Mouse (Mus musculus): ENCODE data around the gene Irs1. TPM values are rescaled to one million over a fixed set of nuclear protein-coding genes. Genes with fewer than 3 reads are reported as not detected.

Gene Irs1
- not detected in 2 replicates for total RNA-seq (2012; rRNA removed)
- total RNA-seq (2014; rRNA removed) = not detected in 2 replicates
- polyA plus RNA-seq (2012; ENCODE audit: insufficient read length, low read depth) = not detected in 2 replicates

DNA sequence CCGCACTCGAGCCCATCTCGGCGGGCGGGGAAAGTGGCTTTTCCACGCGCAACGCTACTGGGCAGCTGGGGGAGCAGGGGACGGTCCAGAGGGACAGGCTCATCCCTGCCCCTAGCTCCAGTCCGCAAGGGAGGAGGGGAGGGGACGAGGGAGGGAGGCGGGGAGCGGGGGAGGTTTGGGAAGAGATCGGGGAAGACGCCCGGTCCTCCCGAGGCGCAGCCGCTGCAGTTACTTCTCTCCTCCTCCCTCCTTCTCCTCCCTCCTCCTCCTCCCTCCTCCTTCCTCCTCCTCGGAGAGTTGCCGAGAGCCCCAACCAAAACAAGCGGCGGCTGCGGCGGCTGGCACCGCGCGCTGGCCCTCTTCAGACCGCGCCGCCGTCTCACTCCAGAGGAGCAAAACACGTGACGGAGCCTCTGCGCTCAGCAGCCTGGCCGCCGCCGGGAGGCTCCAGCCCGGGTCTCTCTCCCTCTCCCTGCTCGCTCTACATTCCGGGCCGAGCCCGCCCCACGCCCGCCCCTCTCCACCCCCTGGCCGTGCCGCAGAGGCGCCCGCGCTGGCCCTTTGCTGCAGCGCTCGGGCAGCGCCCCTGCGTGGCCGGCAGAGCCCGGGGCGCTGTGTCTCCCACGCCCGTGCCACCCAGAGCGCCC, at the start of gene Irs1:
TSS of gene Irs1 (minus strand) at position 266 of the 647 bp plus-strand sequence.
- no peak for DNase-seq (ENCODE audit: extremely low read depth)
- dilution Hi-C loops (cut with MboI; ENCODE audit: extremely low pct_ligation_motif_present, extremely low pct_unique_long_range_greater_than_20kb, low sequenced_read_pairs) (no loop called here), in situ Hi-C loops (cut with MboI; ENCODE audit: low pct_ligation_motif_present, low pct_unique_long_range_greater_than_20kb, low sequenced_read_pairs) (loop anchor here (25.0 kb wide), 1 partner anchor 979 kb away; no protein-coding TSS in a partner anchor)
- Histone ChIP-seq H3K27ac (ENCODE audit: insufficient read depth, low read depth) (no peak within 1 kb of the TSS), H3K27me3 (replicated peaks) (no peaks in the 10 kb centered on the region), H3K36me3 (replicated peaks in 1 of 2; ENCODE audit: control insufficient read depth in 1 of 2, insufficient read depth in 1 of 2, low read length in 1 of 2) (no peaks in the 10 kb centered on the region), H3K9ac (ENCODE audit: insufficient read depth, low read depth) (no peak within 1 kb of the TSS), H3K4me1 (ENCODE audit: control insufficient read depth in 1 of 2, insufficient read depth in 2 of 2) (no peaks in the 10 kb centered on the region), H3K79me2 (replicated peaks; ENCODE audit: control insufficient read depth, extremely low read depth, insufficient read depth, poor library complexity, severe bottlenecking) (no peaks in the 10 kb centered on the region), H3K4me2 (ENCODE audit: insufficient read depth, low read depth, poor library complexity, severe bottlenecking) (no peak within 1 kb of the TSS), H3K4me3 (replicated peaks in 1 of 3; ENCODE audit: low read depth in 2 of 3, low read length in 2 of 3, poor library complexity in 1 of 3) (no peak within 1 kb of the TSS), H3K9me3 (replicated peaks; ENCODE audit: low read length) (peaks cover 18% of the 10 kb centered on the region)
- TF ChIP-seq RAD21 (IDR thresholded peaks at IDR 0.05; ENCODE audit: low read depth, low read length) = no peak
- TF ChIP-seq ETS1 (conservative IDR thresholded peaks at IDR 0.05; ENCODE audit: low read depth, low read length) = no peak
- no peak for TF ChIP-seq CHD1 (IDR thresholded peaks at IDR 0.05; ENCODE audit: low read depth, low read length)
- no peak for TF ChIP-seq USF1 (IDR thresholded peaks at IDR 0.05; ENCODE audit: low read depth, low read length)
- no peak for TF ChIP-seq TBP (conservative IDR thresholded peaks at IDR 0.05; ENCODE audit: low read depth, low read length)
- TF ChIP-seq RCOR1 (conservative IDR thresholded peaks at IDR 0.05; ENCODE audit: low read depth, low read length) = no peak
- TF ChIP-seq E2F4 (IDR thresholded peaks at IDR 0.05; ENCODE audit: insufficient replicate concordance, low read depth, low read length) = no peak
- TF ChIP-seq ELF1 (IDR thresholded peaks at IDR 0.05; ENCODE audit: low read depth, low read length) = no peak
- no peak for TF ChIP-seq NRF1 (IDR thresholded peaks at IDR 0.05; ENCODE audit: low read depth, low read length)
- no peak for TF ChIP-seq ZNF384 (IDR thresholded peaks at IDR 0.05; ENCODE audit: low read depth, low read length)
- TF ChIP-seq MAX (IDR thresholded peaks at IDR 0.05; ENCODE audit: low read length) = no peak
- no peak for TF ChIP-seq PAX5 (IDR thresholded peaks at IDR 0.05; ENCODE audit: low read length)
- TF ChIP-seq UBTF (IDR thresholded peaks at IDR 0.05; ENCODE audit: low read depth, low read length) = no peak
- TF ChIP-seq BHLHE40 (IDR thresholded peaks at IDR 0.05; ENCODE audit: low read depth, low read length) = no peak
- no peak for TF ChIP-seq HCFC1 (IDR thresholded peaks at IDR 0.05; ENCODE audit: low read depth, low read length)
- TF ChIP-seq JUN (IDR thresholded peaks at IDR 0.05; ENCODE audit: insufficient read depth, low read depth, low read length) = no peak
- TF ChIP-seq JUND (conservative IDR thresholded peaks at IDR 0.05; ENCODE audit: low read depth, low read length) = no peak
- TF ChIP-seq EP300 (IDR thresholded peaks at IDR 0.05; ENCODE audit: low read length) = no peak

GRCm38 (mm10) chr1:82334506-82334905, 43.3 kb upstream of the Irs1 start:
- Histone ChIP-seq H3K36me3 (replicated peaks in 1 of 2; ENCODE audit: control insufficient read depth in 1 of 2, insufficient read depth in 1 of 2, low read length in 1 of 2) (peaks cover 8 to 55% of the 10 kb centered on the region in 2 experiments), H3K79me2 (replicated peaks; ENCODE audit: control insufficient read depth, extremely low read depth, insufficient read depth, poor library complexity, severe bottlenecking) (peaks cover 6% of the 10 kb centered on the region; the same call in 1 of the 2 replicates), H3K9me3 (replicated peaks; ENCODE audit: low read length) (no peaks in the 10 kb centered on the region), H3K27ac (ENCODE audit: insufficient read depth, low read depth) (no peak overlapping the region), H3K4me1 (ENCODE audit: control insufficient read depth in 1 of 2, insufficient read depth in 2 of 2) (peaks cover 0 to 13% of the 10 kb centered on the region in 2 experiments; a peak in 2 of 4 replicates), H3K9ac (ENCODE audit: insufficient read depth, low read depth) (no peak overlapping the region), H3K4me2 (ENCODE audit: insufficient read depth, low read depth, poor library complexity, severe bottlenecking) (no peak overlapping the region), H3K27me3 (replicated peaks) (no peaks in the 10 kb centered on the region), H3K4me3 (replicated peaks in 1 of 3; ENCODE audit: low read depth in 2 of 3, low read length in 2 of 3, poor library complexity in 1 of 3) (no peak overlapping the region)
- TF ChIP-seq UBTF (IDR thresholded peaks at IDR 0.05; ENCODE audit: low read depth, low read length) (no peak), MAX (IDR thresholded peaks at IDR 0.05; ENCODE audit: low read length) (no peak), TCF12 (IDR thresholded peaks at IDR 0.05; ENCODE audit: low read depth, low read length) (no peak), MXI1 (IDR thresholded peaks at IDR 0.05; ENCODE audit: low read depth, low read length) (no peak), BHLHE40 (IDR thresholded peaks at IDR 0.05; ENCODE audit: low read depth, low read length) (no peak), CHD2 (IDR thresholded peaks at IDR 0.05; ENCODE audit: low read length) (no peak), JUND (conservative IDR thresholded peaks at IDR 0.05; ENCODE audit: low read depth, low read length) (no peak), CHD1 (IDR thresholded peaks at IDR 0.05; ENCODE audit: low read depth, low read length) (no peak), NELFE (IDR thresholded peaks at IDR 0.05; ENCODE audit: low read depth, low read length) (no peak), RAD21 (IDR thresholded peaks at IDR 0.05; ENCODE audit: low read depth, low read length) (no peak), POLR2AphosphoS2 (IDR thresholded peaks at IDR 0.05; ENCODE audit: low read depth, low read length) (no peak), ZMIZ1 (IDR thresholded peaks at IDR 0.05; ENCODE audit: low read depth, low read length) (no peak), ELF1 (IDR thresholded peaks at IDR 0.05; ENCODE audit: low read depth, low read length) (no peak)
- dilution Hi-C loops (cut with MboI; ENCODE audit: extremely low pct_ligation_motif_present, extremely low pct_unique_long_range_greater_than_20kb, low sequenced_read_pairs) = no loop called here
- no peak for DNase-seq (ENCODE audit: extremely low read depth)
- in situ Hi-C loops (cut with MboI; ENCODE audit: low pct_ligation_motif_present, low pct_unique_long_range_greater_than_20kb, low sequenced_read_pairs) = no loop called here

All from CH12.LX (cell line).